Mouse (Mus musculus) embryo, embryonic 11.5 days (tissue): ENCODE measurements around the gene Gypa.

ENCODE experiments used
- DNase-seq: peaks from one replicate; pipeline ENCODE4 v3.0.0-alpha.2; 2012; ENCODE audit warnings: low read depth, low spot score

The Gypa gene

GRCm38 (mm10) chr8:80493523-80494345 lies at the start of gene Gypa:
TSS of gene Gypa (plus strand) at chr8:80493781.
- DNase-seq: no peak

- DNase-seq: no peak
These were observed 49.0 kb upstream of the Gypa start for GRCm38 (mm10) chr8:80444534-80445072.

GRCm38 (mm10) chr8:80447217-80447616 lies 46.4 kb upstream of the Gypa start:
- DNase-seq: no peak

GRCm38 (mm10) chr8:80451938-80452690 lies 41.5 kb upstream of the Gypa start:
- no peak for DNase-seq

- DNase-seq: no peak
These were observed 30.1 kb upstream of the Gypa start for GRCm38 (mm10) chr8:80463450-80463917.

GRCm38 (mm10) chr8:80474971-80475370 lies 18.6 kb upstream of the Gypa start:
- no peak for DNase-seq

- DNase-seq: no peak
These were observed 15.4 kb upstream of the Gypa start for GRCm38 (mm10) chr8:80478156-80478555.

- no peak for DNase-seq
These were observed 14.5 kb upstream of the Gypa start for GRCm38 (mm10) chr8:80479129-80479528.

- no peak for DNase-seq
These were observed 11.4 kb upstream of the Gypa start for GRCm38 (mm10) chr8:80482173-80482572.

GRCm38 (mm10) chr8:80482822-80483774 lies 10.5 kb upstream of the Gypa start:
- DNase-seq: no peak

- DNase-seq: no peak
These were observed 2.0 kb upstream of the Gypa start for GRCm38 (mm10) chr8:80491562-80491961.

- DNase-seq: peak; percentile 61
These were observed 567 bp upstream of the Gypa start for GRCm38 (mm10) chr8:80492987-80493441.

- no peak for DNase-seq
These were observed 722 bp downstream of the Gypa start for GRCm38 (mm10) chr8:80494346-80494660.

- no peak for DNase-seq
These were observed 1.2 kb downstream of the Gypa start for GRCm38 (mm10) chr8:80494819-80495218.

- DNase-seq: no peak
These were observed 1.9 kb downstream of the Gypa start for GRCm38 (mm10) chr8:80495527-80495926.

GRCm38 (mm10) chr8:80497323-80497722 lies 3.7 kb downstream of the Gypa start:
- no peak for DNase-seq

GRCm38 (mm10) chr8:80500244-80500643 lies 6.7 kb downstream of the Gypa start:
- no peak for DNase-seq

GRCm38 (mm10) chr8:80500773-80501172 lies 7.2 kb downstream of the Gypa start:
- DNase-seq: no peak

GRCm38 (mm10) chr8:80501283-80501682 lies 7.7 kb downstream of the Gypa start:
- no peak for DNase-seq

GRCm38 (mm10) chr8:80526382-80527355 lies 33.1 kb downstream of the Gypa start:
- no peak for DNase-seq
